Mouse (Mus musculus): ENCODE results near the gene Bfsp2. TPM values are rescaled to one million over a fixed set of nuclear protein-coding genes. Genes with fewer than 3 reads are reported as not detected.

Gene Bfsp2
- polyA plus RNA-seq, 1 experiment from 2014 or later, result 0.96 TPM

GRCm38 (mm10) chr9:103403331-103403973, 76.8 kb downstream of the Bfsp2 start:
- no peaks in the 10 kb centered on the region for H3K4me1 ChIP-seq (replicated peaks; ENCODE audit: insufficient read depth, low read length)
- H3K27ac ChIP-seq, result no peak overlapping the region
- TF ChIP-seq CTCF (IDR thresholded peaks at IDR 0.05; ENCODE audit: low read depth), result no peak
- no peaks in the 10 kb centered on the region for H3K9me3 ChIP-seq (replicated peaks; ENCODE audit: low read length)
- H3K4me2 ChIP-seq (ENCODE audit: low read length), result no peak overlapping the region
- no peak overlapping the region for H3K9ac ChIP-seq (ENCODE audit: low read depth, low read length)
- H3K27me3 ChIP-seq (ENCODE audit: insufficient read depth, low read length), result no peaks in the 10 kb centered on the region
- WGBS, result 51% methylated on average over 4 of the region's 4 CpGs
- no peak overlapping the region for H3K4me3 ChIP-seq (replicated peaks; ENCODE audit: low read depth, low read length)
- peak; percentile 42 for DNase-seq (ENCODE audit: low spot score)
- H3K36me3 ChIP-seq (ENCODE audit: insufficient read depth, low read length), result no peaks in the 10 kb centered on the region
- no peak for ATAC-seq (replicated peaks; ENCODE audit: low FRiP score, low read depth)

GRCm38 (mm10) chr9:103398509-103399157, 81.6 kb downstream of the Bfsp2 start:
- Histone ChIP-seq H3K36me3 (ENCODE audit: insufficient read depth, low read length) (no peaks in the 10 kb centered on the region), H3K4me1 (replicated peaks; ENCODE audit: insufficient read depth, low read length) (no peaks in the 10 kb centered on the region), H3K4me3 (replicated peaks; ENCODE audit: low read depth, low read length) (no peak overlapping the region), H3K4me2 (ENCODE audit: low read length) (no peak overlapping the region), H3K9me3 (replicated peaks; ENCODE audit: low read length) (no peaks in the 10 kb centered on the region), H3K9ac (ENCODE audit: low read depth, low read length) (no peak overlapping the region), H3K27ac (no peak overlapping the region), H3K27me3 (ENCODE audit: insufficient read depth, low read length) (no peaks in the 10 kb centered on the region)
- no peak for ATAC-seq (replicated peaks; ENCODE audit: low FRiP score, low read depth)
- 41% methylated on average over 21 of the region's 21 CpGs for WGBS
- peak; percentile 67 for DNase-seq (ENCODE audit: low spot score)
- TF ChIP-seq CTCF (IDR thresholded peaks at IDR 0.05; ENCODE audit: low read depth), result no peak

GRCm38 (mm10) chr9:103393256-103393655, 87.0 kb downstream of the Bfsp2 start:
- no peak overlapping the region for H3K27ac ChIP-seq
- DNase-seq (ENCODE audit: low spot score) (no peak), ATAC-seq (replicated peaks; ENCODE audit: low FRiP score, low read depth) (no peak)
- WGBS, result 85% methylated on average over 11 of the region's 11 CpGs
- H3K4me3 ChIP-seq (replicated peaks; ENCODE audit: low read depth, low read length), result no peak overlapping the region
- H3K36me3 ChIP-seq (ENCODE audit: insufficient read depth, low read length), result no peaks in the 10 kb centered on the region
- H3K9me3 ChIP-seq (replicated peaks; ENCODE audit: low read length), result no peaks in the 10 kb centered on the region
- no peaks in the 10 kb centered on the region for H3K4me1 ChIP-seq (replicated peaks; ENCODE audit: insufficient read depth, low read length)
- H3K27me3 ChIP-seq (ENCODE audit: insufficient read depth, low read length), result no peaks in the 10 kb centered on the region
- no peak overlapping the region for H3K9ac ChIP-seq (ENCODE audit: low read depth, low read length)
- TF ChIP-seq CTCF (IDR thresholded peaks at IDR 0.05; ENCODE audit: low read depth), result no peak
- no peak overlapping the region for H3K4me2 ChIP-seq (ENCODE audit: low read length)

- ATAC-seq (replicated peaks; ENCODE audit: low FRiP score, low read depth) (no peak), DNase-seq (ENCODE audit: low spot score) (no peak)
- Histone ChIP-seq H3K4me1 (replicated peaks; ENCODE audit: insufficient read depth, low read length) (0 out of 2 replicates have a peak, but pooled peaks cover 7% of the 10 kb centered on the region), H3K4me2 (ENCODE audit: low read length) (no peak overlapping the region), H3K36me3 (ENCODE audit: insufficient read depth, low read length) (no peaks in the 10 kb centered on the region), H3K4me3 (replicated peaks; ENCODE audit: low read depth, low read length) (no peak overlapping the region), H3K9ac (ENCODE audit: low read depth, low read length) (no peak overlapping the region), H3K9me3 (replicated peaks; ENCODE audit: low read length) (no peaks in the 10 kb centered on the region), H3K27me3 (ENCODE audit: insufficient read depth, low read length) (no peaks in the 10 kb centered on the region), H3K27ac (no peak overlapping the region)
- no peak for TF ChIP-seq CTCF (IDR thresholded peaks at IDR 0.05; ENCODE audit: low read depth)
- 69% methylated on average over 6 of the region's 6 CpGs for WGBS
Observed at GRCm38 (mm10) chr9:103391796-103392372, 88.3 kb downstream of the Bfsp2 start.

- DNase-seq (ENCODE audit: low spot score), result no peak
- Histone ChIP-seq H3K4me3 (replicated peaks; ENCODE audit: low read depth, low read length) (no peak overlapping the region), H3K27me3 (ENCODE audit: insufficient read depth, low read length) (no peaks in the 10 kb centered on the region), H3K9ac (ENCODE audit: low read depth, low read length) (no peak overlapping the region), H3K9me3 (replicated peaks; ENCODE audit: low read length) (no peaks in the 10 kb centered on the region), H3K4me1 (replicated peaks; ENCODE audit: insufficient read depth, low read length) (0 out of 2 replicates have a peak, but pooled peaks cover 7% of the 10 kb centered on the region), H3K4me2 (ENCODE audit: low read length) (no peak overlapping the region), H3K27ac (no peak overlapping the region), H3K36me3 (ENCODE audit: insufficient read depth, low read length) (no peaks in the 10 kb centered on the region)
- no peak for TF ChIP-seq CTCF (IDR thresholded peaks at IDR 0.05; ENCODE audit: low read depth)
- no peak for ATAC-seq (replicated peaks; ENCODE audit: low FRiP score, low read depth)
- 84% methylated on average over 6 of the region's 6 CpGs for WGBS
Observed at GRCm38 (mm10) chr9:103389261-103389660, 91.0 kb downstream of the Bfsp2 start.

GRCm38 (mm10) chr9:103387011-103387653, 93.1 kb downstream of the Bfsp2 start:
- ATAC-seq (replicated peaks; ENCODE audit: low FRiP score, low read depth) (no peak), DNase-seq (ENCODE audit: low spot score) (no peak)
- no peak overlapping the region for H3K27ac ChIP-seq
- H3K36me3 ChIP-seq (ENCODE audit: insufficient read depth, low read length), result no peaks in the 10 kb centered on the region
- H3K4me3 ChIP-seq (replicated peaks; ENCODE audit: low read depth, low read length), result no peak overlapping the region
- no peaks in the 10 kb centered on the region for H3K27me3 ChIP-seq (ENCODE audit: insufficient read depth, low read length)
- no peak overlapping the region for H3K4me2 ChIP-seq (ENCODE audit: low read length)
- TF ChIP-seq CTCF (IDR thresholded peaks at IDR 0.05; ENCODE audit: low read depth), result no peak
- 0 out of 2 replicates have a peak, but pooled peaks cover 7% of the 10 kb centered on the region for H3K4me1 ChIP-seq (replicated peaks; ENCODE audit: insufficient read depth, low read length)
- H3K9me3 ChIP-seq (replicated peaks; ENCODE audit: low read length), result no peaks in the 10 kb centered on the region
- 57% methylated on average over 10 of the region's 10 CpGs for WGBS
- no peak overlapping the region for H3K9ac ChIP-seq (ENCODE audit: low read depth, low read length)

All from kidney, postnatal 0 days (tissue).